In the genomic region with DNA sequence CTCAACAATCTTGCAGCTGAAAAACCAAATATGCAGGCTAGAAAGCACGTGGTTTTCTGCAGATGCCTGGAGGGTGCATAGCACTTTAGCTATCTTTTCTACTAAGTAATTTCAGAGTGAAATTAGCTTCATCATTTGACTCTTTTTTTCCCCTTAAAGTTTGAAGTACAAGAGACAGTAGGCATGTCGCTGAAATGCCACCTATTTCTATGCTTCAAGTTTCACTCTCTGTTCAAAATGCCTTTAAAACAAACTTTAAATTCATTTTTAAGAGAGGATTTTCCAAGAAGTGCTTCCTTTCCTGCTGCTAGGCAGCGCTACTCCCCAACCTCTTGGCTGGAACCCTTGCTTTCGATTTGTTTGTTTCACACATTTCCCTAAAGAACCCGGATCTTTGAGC, we compare ENCODE assay signal across 11 mouse cellular contexts. TPM values are rescaled to one million over a fixed set of nuclear protein-coding genes. Genes with fewer than 3 reads are reported as not detected.
DNase-seq lines count a peak whose midpoint lies in the region; ATAC-seq and TF ChIP-seq lines count a peak whose summit lies in the region.
"Had no signal": no experiment of that assay in that cellular context is flagged by ENCODE, and none has a peak within 500 bp of the region (broad histone marks: within the 10 kb centered on the region; RNA-seq: fewer than 3 reads in every experiment).

No protein-coding gene starts in this region.

- H3K9ac ChIP-seq in hindbrain, embryonic 11.5 days (ENCODE audit: low read depth, low read length) = no peak overlapping the region
- H3K9ac ChIP-seq: liver, embryonic 12.5 days had no signal

- no peak overlapping the region for H3K4me2 ChIP-seq in hindbrain, embryonic 11.5 days (replicated peaks; ENCODE audit: low read depth, low read length)
- peak overlapping the region; percentile 46 for H3K4me2 ChIP-seq in myocyte (ENCODE audit: low read depth)
- H3K4me2 ChIP-seq: liver, embryonic 12.5 days had no signal

- no peaks in the 10 kb centered on the region for H3K79me2 ChIP-seq in myocyte (ENCODE audit: control insufficient read depth, insufficient read depth)

- no peak for TF ChIP-seq POLR2A in cortical plate, adult 2 months (IDR thresholded peaks at IDR 0.05; ENCODE audit: extremely low read depth, insufficient read depth, low read length)
- no peak for TF ChIP-seq POLR2A in myocyte (IDR thresholded peaks at IDR 0.05; ENCODE audit: insufficient read length, low read depth)

- no peak for TF ChIP-seq CTCF in cortical plate, adult 2 months (IDR thresholded peaks at IDR 0.05; ENCODE audit: extremely low read depth, insufficient read depth, low read length)

- no peaks in the 10 kb centered on the region for H3K4me1 ChIP-seq in cortical plate, adult 2 months (ENCODE audit: control insufficient read depth, insufficient read depth, low read length)
- peaks cover 2% of the 10 kb centered on the region; the same call in 1 of the 2 replicates for H3K4me1 ChIP-seq in hindbrain, embryonic 11.5 days (replicated peaks; ENCODE audit: control insufficient read depth, insufficient read depth, low read length)

- WGBS in hindbrain, embryonic 11.5 days = 2% methylated on average over 5 of the region's 5 CpGs

- H3K27ac ChIP-seq in cortical plate, adult 2 months (ENCODE audit: insufficient read depth, low read length) = peak overlapping the region; percentile 23; the same call in 1 of the 2 replicates
- H3K27ac ChIP-seq in hindbrain, embryonic 11.5 days (ENCODE audit: low read depth, low read length) = no peak overlapping the region
- H3K27ac ChIP-seq: liver, embryonic 12.5 days had no signal

- H3K9me3 ChIP-seq in hindbrain, embryonic 11.5 days (ENCODE audit: control insufficient read depth, low read length) = no peaks in the 10 kb centered on the region
- H3K9me3 ChIP-seq: liver, embryonic 12.5 days had no signal

- ATAC-seq in hindbrain, embryonic 11.5 days (ENCODE audit: low FRiP score) = no peak
- ATAC-seq: liver, embryonic 12.5 days had no signal

- DNase-seq in cerebellum, postnatal 10 days = peak; percentile 62 to 75
- DNase-seq in cerebellum, postnatal 4 days (ENCODE audit: low spot score in 2 of 2) = no peak
- DNase-seq in hindbrain, embryonic 11.5 days (ENCODE audit: low spot score) = peak; percentile 52
- no peak for DNase-seq in ovary, postnatal 10 days (ENCODE audit: low spot score)
- DNase-seq in lung, postnatal 10 days = no peak
- DNase-seq in right cerebral cortex, adult 2 months (ENCODE audit: low spot score in 2 of 2) = no peak
- DNase-seq: kidney, postnatal 10 days had no signal

- no peak overlapping the region for H3ac ChIP-seq in myocyte (ENCODE audit: control insufficient read depth, insufficient read length)

- H3K4me3 ChIP-seq in cortical plate, adult 2 months (ENCODE audit: insufficient read depth, low read length) = no peak overlapping the region
- H3K4me3 ChIP-seq in hindbrain, embryonic 11.5 days (ENCODE audit: low read depth, low read length) = no peak overlapping the region
- H3K4me3 ChIP-seq in myocyte = no peak overlapping the region
- H3K4me3 ChIP-seq: liver, embryonic 12.5 days had no signal

- no peaks in the 10 kb centered on the region for H3K36me3 ChIP-seq in hindbrain, embryonic 11.5 days (ENCODE audit: control insufficient read depth, insufficient read depth, low read length)
- H3K36me3 ChIP-seq in myocyte (ENCODE audit: control insufficient read depth, insufficient read depth) = no peaks in the 10 kb centered on the region
- H3K36me3 ChIP-seq: liver, embryonic 12.5 days had no signal

- H3K27me3 ChIP-seq in hindbrain, embryonic 11.5 days (ENCODE audit: control insufficient read depth, insufficient read depth, low read length) = peaks cover 44% of the 10 kb centered on the region
- H3K27me3 ChIP-seq in myocyte (ENCODE audit: control insufficient read depth, insufficient read depth, insufficient read length) = peaks cover 25% of the 10 kb centered on the region

TF ChIP-seq in myocyte, 11 proteins besides CTCF, POLR2A, EP300 and RAD21:
- TF ChIP-seq POLR2AphosphoS2 (IDR thresholded peaks at IDR 0.05; ENCODE audit: insufficient read length, low read depth) = no peak
- TF ChIP-seq REST (IDR thresholded peaks at IDR 0.05; ENCODE audit: insufficient read depth, insufficient read length) = no peak
- TF ChIP-seq TCF12 (IDR thresholded peaks at IDR 0.05; ENCODE audit: insufficient read depth, poor library complexity, severe bottlenecking) = no peak
- TF ChIP-seq E2F4 (IDR thresholded peaks at IDR 0.05; ENCODE audit: insufficient read depth) = no peak
- no peak for TF ChIP-seq MYOD1 (IDR thresholded peaks at IDR 0.05; ENCODE audit: control insufficient read depth in 1 of 3, insufficient read length in 2 of 3, low read depth in 2 of 3)
- no peak for TF ChIP-seq USF1 (IDR thresholded peaks at IDR 0.05; ENCODE audit: low read depth)
- no peak for TF ChIP-seq TCF3 (IDR thresholded peaks at IDR 0.05; ENCODE audit: insufficient read length, low read depth)
- no peak for TF ChIP-seq SRF (IDR thresholded peaks at IDR 0.05; ENCODE audit: control insufficient read depth, insufficient read length, low read depth)
- TF ChIP-seq MYOG (IDR thresholded peaks at IDR 0.05; ENCODE audit: control insufficient read depth in 1 of 3, insufficient read depth in 1 of 3, insufficient read length in 2 of 3, low read depth in 2 of 3) = no peak
- no peak for TF ChIP-seq CEBPB (IDR thresholded peaks at IDR 0.05; ENCODE audit: insufficient read depth, poor library complexity, severe bottlenecking)
- no peak for TF ChIP-seq MAX (IDR thresholded peaks at IDR 0.05; ENCODE audit: low read depth)

RNA-seq across cellular contexts. Expression of a gene that starts 1.3 kb away (rescaled TPM):
- 0.08 TPM in 1 of 2 replicates, not detected in the other for polyA plus RNA-seq in cortical plate, adult 2 months (2012; rRNA removed)
- polyA plus RNA-seq in hindbrain, embryonic 11.5 days (2014; fragmentation: Nextera tagmentation; extraction: Ambion mirVana) = 0.35 and 0.76 TPM in 2 replicates
- not detected for polyA plus RNA-seq in myocyte (2012; fragmentation: generic; extraction: Trizol)
- polyA plus RNA-seq: C2C12; liver, embryonic 12.5 days had no signal

RNA-seq across cellular contexts. Expression of a gene that starts 13.8 kb away (rescaled TPM):
- polyA plus RNA-seq in cortical plate, adult 2 months (2012; rRNA removed) = 11.1 and 11.9 TPM in 2 replicates
- 9.5 and 11.2 TPM in 2 replicates for polyA plus RNA-seq in hindbrain, embryonic 11.5 days (2014; fragmentation: Nextera tagmentation; extraction: Ambion mirVana)
- polyA plus RNA-seq in myocyte (2012; fragmentation: generic; extraction: Trizol) = 0.88 TPM
- polyA plus RNA-seq: liver, embryonic 12.5 days had no signal

RNA-seq across cellular contexts. Expression of a gene that starts 23.6 kb away (rescaled TPM):
- polyA plus RNA-seq in cortical plate, adult 2 months (2012; rRNA removed) = 2.8 and 3.3 TPM in 2 replicates
- 19.1 and 20.1 TPM in 2 replicates for polyA plus RNA-seq in hindbrain, embryonic 11.5 days (2014; fragmentation: Nextera tagmentation; extraction: Ambion mirVana)
- polyA plus RNA-seq in myocyte (2012; fragmentation: generic; extraction: Trizol) = 0.42 TPM
- polyA plus RNA-seq: liver, embryonic 12.5 days had no signal

RNA-seq across cellular contexts. Expression of a gene that starts 38.1 kb away (rescaled TPM):
- polyA plus RNA-seq in cortical plate, adult 2 months (2012; rRNA removed) = 0.13 and 0.17 TPM in 2 replicates
- 0.99 and 1.6 TPM in 2 replicates for polyA plus RNA-seq in hindbrain, embryonic 11.5 days (2014; fragmentation: Nextera tagmentation; extraction: Ambion mirVana)
- not detected for polyA plus RNA-seq in myocyte (2012; fragmentation: generic; extraction: Trizol)
- polyA plus RNA-seq: C2C12; liver, embryonic 12.5 days had no signal

RNA-seq across cellular contexts. Expression of a gene that starts 45.1 kb away (rescaled TPM):
- polyA plus RNA-seq in cortical plate, adult 2 months (2012; rRNA removed) = 34.9 and 39.2 TPM in 2 replicates
- 31.6 and 33.1 TPM in 2 replicates for polyA plus RNA-seq in hindbrain, embryonic 11.5 days (2014; fragmentation: Nextera tagmentation; extraction: Ambion mirVana)
- 18.8 TPM for polyA plus RNA-seq in myocyte (2012; fragmentation: generic; extraction: Trizol)

Comparison
In these comparisons a context has a peak if more than half of its experiments do, and no peak if none do; other contexts are left out.
1. DNase-seq: peak in cerebellum, postnatal 10 days (2 of 2) and hindbrain, embryonic 11.5 days (single experiment); none in cerebellum, postnatal 4 days (0 of 2), ovary, postnatal 10 days (single experiment), lung, postnatal 10 days (single experiment) and right cerebral cortex, adult 2 months (0 of 2).